Mouse (Mus musculus): ENCODE data around the gene Tldc1. TPM values are rescaled to one million over a fixed set of nuclear protein-coding genes. Genes with fewer than 3 reads are reported as not detected.

The Tldc1 gene
- polyA plus RNA-seq, 1 experiment from 2014 or later = 12.6 TPM

GRCm38 (mm10) chr8:119724596-119724995 is 53.6 kb downstream of the Tldc1 start:
- Histone ChIP-seq H3K4me1 (replicated peaks) (0 out of 2 replicates have a peak, but pooled peaks cover 2% of the 10 kb centered on the region), H3K9me3 (no peaks in the 10 kb centered on the region), H3K27ac (no peak overlapping the region), H3K4me3 (no peak overlapping the region), H3K36me3 (no peaks in the 10 kb centered on the region), H3K27me3 (ENCODE audit: insufficient read depth, poor library complexity, severe bottlenecking) (peaks cover 3% of the 10 kb centered on the region; the same call in 1 of the 2 replicates)
- 85% methylated on average over 6 of the region's 6 CpGs for WGBS
- DNase-seq (ENCODE audit: low spot score) = no peak

DNA sequence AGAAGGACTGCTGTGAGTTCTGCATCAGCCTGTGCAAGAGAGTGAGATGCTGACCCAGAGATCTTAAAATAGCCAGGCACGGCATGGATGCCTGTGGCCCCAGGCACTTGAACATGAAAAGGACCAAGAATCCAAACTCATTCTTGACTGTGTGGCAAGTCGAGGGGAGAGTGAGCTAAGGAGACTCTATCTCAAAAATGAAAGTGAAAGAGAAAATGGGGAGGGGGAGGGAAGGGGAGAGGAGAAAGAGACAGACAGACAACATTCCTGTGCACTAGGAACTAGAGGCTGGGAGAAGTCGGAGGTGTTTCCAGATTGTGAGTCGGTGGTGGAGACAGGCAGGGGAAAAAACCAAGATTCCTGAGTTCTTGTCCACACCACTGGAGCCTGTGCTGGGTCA is 54.5 kb downstream of the Tldc1 start:
- Histone ChIP-seq H3K36me3 (no peaks in the 10 kb centered on the region), H3K27ac (no peak overlapping the region), H3K4me1 (replicated peaks) (0 out of 2 replicates have a peak, but pooled peaks cover 6% of the 10 kb centered on the region), H3K27me3 (ENCODE audit: insufficient read depth, poor library complexity, severe bottlenecking) (peaks cover 3% of the 10 kb centered on the region; the same call in 1 of the 2 replicates), H3K9me3 (no peaks in the 10 kb centered on the region), H3K4me3 (no peak overlapping the region)
- WGBS = 74% methylated on average over 4 of the region's 4 CpGs
- no peak for DNase-seq (ENCODE audit: low spot score)

- DNase-seq (ENCODE audit: low spot score) = no peak
- WGBS = 60% methylated on average over 6 of the region's 6 CpGs
- Histone ChIP-seq H3K36me3 (no peaks in the 10 kb centered on the region), H3K27me3 (ENCODE audit: insufficient read depth, poor library complexity, severe bottlenecking) (peaks cover 3% of the 10 kb centered on the region; the same call in 1 of the 2 replicates), H3K27ac (no peak overlapping the region), H3K4me3 (no peak overlapping the region), H3K9me3 (no peaks in the 10 kb centered on the region), H3K4me1 (replicated peaks) (peaks cover 9% of the 10 kb centered on the region; the same call in 1 of the 2 replicates)
Measured at GRCm38 (mm10) chr8:119722348-119722747, 55.9 kb downstream of the Tldc1 start.

DNA sequence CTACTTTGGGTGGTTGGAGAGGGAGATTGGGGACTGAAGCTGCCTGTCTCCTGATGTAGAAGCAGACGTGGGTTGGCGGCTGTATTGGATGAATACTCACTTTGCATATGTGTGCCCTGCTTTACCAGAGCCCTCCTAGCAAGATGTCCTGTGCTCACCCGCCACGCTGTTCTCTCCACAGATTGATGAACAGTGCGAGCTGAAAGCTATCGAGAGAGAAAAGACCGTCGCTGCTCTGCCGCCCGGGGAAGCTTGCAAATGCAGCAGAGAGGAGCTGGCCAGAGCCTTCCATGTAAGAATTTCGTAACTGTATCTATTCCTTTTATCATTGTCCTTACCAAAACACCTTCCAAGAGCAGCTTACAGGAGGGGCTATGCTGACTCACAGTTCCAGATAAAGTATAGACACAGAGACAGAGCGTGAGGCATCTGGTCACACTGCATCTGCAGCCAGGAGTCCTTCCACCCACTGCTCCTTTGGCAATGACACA is 59.2 kb downstream of the Tldc1 start:
- WGBS = 72% methylated on average over 12 of the region's 12 CpGs
- no peak overlapping the region for H3K27ac ChIP-seq
- no peaks in the 10 kb centered on the region for H3K36me3 ChIP-seq
- H3K27me3 ChIP-seq (ENCODE audit: insufficient read depth, poor library complexity, severe bottlenecking) = peaks cover 6% of the 10 kb centered on the region; the same call in 1 of the 2 replicates
- H3K4me1 ChIP-seq (replicated peaks) = peaks cover 27% of the 10 kb centered on the region
- no peak overlapping the region for H3K4me3 ChIP-seq
- no peak for DNase-seq (ENCODE audit: low spot score)
- no peaks in the 10 kb centered on the region for H3K9me3 ChIP-seq

GRCm38 (mm10) chr8:119717765-119718164 is 60.5 kb downstream of the Tldc1 start:
- Histone ChIP-seq H3K4me3 (no peak overlapping the region), H3K36me3 (no peaks in the 10 kb centered on the region), H3K27ac (no peak overlapping the region), H3K9me3 (no peaks in the 10 kb centered on the region), H3K4me1 (replicated peaks) (peaks cover 27% of the 10 kb centered on the region), H3K27me3 (ENCODE audit: insufficient read depth, poor library complexity, severe bottlenecking) (peaks cover 6% of the 10 kb centered on the region; the same call in 1 of the 2 replicates)
- peak; percentile 33 for DNase-seq (ENCODE audit: low spot score)
- 61% methylated on average over 9 of the region's 9 CpGs for WGBS

DNA sequence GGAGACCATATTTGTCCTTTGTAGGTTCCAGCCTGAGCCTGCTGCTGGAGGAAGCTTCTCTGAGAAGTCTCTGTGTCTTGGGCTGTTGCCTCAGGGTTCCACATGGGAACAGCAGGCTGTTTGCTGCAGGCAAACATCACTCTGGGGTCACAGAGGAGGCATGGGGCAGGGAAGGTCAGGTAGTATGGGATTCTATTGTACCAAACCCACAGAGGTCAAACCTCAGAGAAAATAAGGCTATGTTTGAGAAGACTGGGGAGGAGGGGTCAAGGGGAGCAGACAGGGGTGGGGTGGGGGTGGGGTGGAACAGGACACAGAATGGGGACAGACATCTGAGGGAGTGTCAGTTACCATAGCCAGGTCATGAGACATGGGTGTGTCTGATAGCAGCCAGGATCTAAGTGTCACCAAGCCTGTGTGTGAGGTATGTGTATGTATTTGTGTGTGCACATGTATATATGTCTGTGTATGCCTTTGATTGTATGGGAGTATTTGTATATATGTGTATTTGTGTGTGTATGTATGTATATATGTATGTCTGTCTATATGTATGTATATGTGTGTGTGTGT is 61.4 kb downstream of the Tldc1 start:
- Histone ChIP-seq H3K27me3 (ENCODE audit: insufficient read depth, poor library complexity, severe bottlenecking) (peaks cover 6% of the 10 kb centered on the region; the same call in 1 of the 2 replicates), H3K4me3 (no peak overlapping the region), H3K27ac (no peak overlapping the region), H3K4me1 (replicated peaks) (peaks cover 27% of the 10 kb centered on the region), H3K9me3 (no peaks in the 10 kb centered on the region), H3K36me3 (no peaks in the 10 kb centered on the region)
- no peak for DNase-seq (ENCODE audit: low spot score)

DNA sequence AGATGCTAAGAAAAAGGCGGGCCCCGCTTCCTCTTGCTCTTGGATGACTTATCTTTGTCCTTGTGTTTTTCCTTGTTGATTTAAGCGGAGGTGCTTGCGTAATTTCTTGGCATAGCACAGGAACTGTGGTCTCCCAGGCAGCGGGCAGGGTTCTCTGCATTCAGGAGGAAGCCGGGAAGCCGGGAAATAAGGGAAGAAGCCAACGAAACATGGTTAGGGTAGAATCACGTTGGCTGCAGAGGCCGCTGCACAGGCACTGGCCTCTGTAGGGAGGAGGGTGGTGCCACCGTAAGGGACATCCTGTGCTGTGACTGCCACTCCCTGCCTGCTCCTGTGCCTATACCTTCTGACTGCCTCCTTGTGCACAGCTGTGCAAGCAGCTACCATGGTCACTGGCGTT is 63.0 kb downstream of the Tldc1 start:
- no peak for DNase-seq (ENCODE audit: low spot score)
- H3K27ac ChIP-seq = no peak overlapping the region
- WGBS = 80% methylated on average over 12 of the region's 12 CpGs

GRCm38 (mm10) chr8:119713421-119713820 is 64.8 kb downstream of the Tldc1 start:
- no peak for DNase-seq (ENCODE audit: low spot score)
- Histone ChIP-seq H3K36me3 (no peaks in the 10 kb centered on the region), H3K27me3 (ENCODE audit: insufficient read depth, poor library complexity, severe bottlenecking) (peaks cover 6% of the 10 kb centered on the region; the same call in 1 of the 2 replicates), H3K4me1 (replicated peaks) (peaks cover 39% of the 10 kb centered on the region), H3K4me3 (no peak overlapping the region), H3K9me3 (no peaks in the 10 kb centered on the region), H3K27ac (peak overlapping the region; percentile 16; the same call in 1 of the 2 replicates)
- WGBS = 81% methylated on average over 5 of the region's 5 CpGs

More for the DNA sequence above, 63.0 kb downstream of the Tldc1 start:
- no peaks in the 10 kb centered on the region for H3K9me3 ChIP-seq
- H3K4me1 ChIP-seq (replicated peaks) = peaks cover 27% of the 10 kb centered on the region
- no peak overlapping the region for H3K4me3 ChIP-seq
- H3K36me3 ChIP-seq = no peaks in the 10 kb centered on the region
- H3K27me3 ChIP-seq (ENCODE audit: insufficient read depth, poor library complexity, severe bottlenecking) = peaks cover 6% of the 10 kb centered on the region; the same call in 1 of the 2 replicates

- H3K27me3 ChIP-seq (ENCODE audit: insufficient read depth, poor library complexity, severe bottlenecking) = peaks cover 6% of the 10 kb centered on the region; the same call in 1 of the 2 replicates
- no peak overlapping the region for H3K27ac ChIP-seq
- 72% methylated on average over 6 of the region's 6 CpGs for WGBS
- no peak for DNase-seq (ENCODE audit: low spot score)
- no peaks in the 10 kb centered on the region for H3K36me3 ChIP-seq
- no peak overlapping the region for H3K4me3 ChIP-seq
- peaks cover 36% of the 10 kb centered on the region for H3K4me1 ChIP-seq (replicated peaks)
- H3K9me3 ChIP-seq = no peaks in the 10 kb centered on the region
Measured at GRCm38 (mm10) chr8:119712226-119712625, 66.0 kb downstream of the Tldc1 start.

Other genes with a start within 250 kb of the Tldc1 start
- 104 and 107 TPM in 2 replicates for gene Mbtps1, start 219.7 kb downstream of the Tldc1 start, polyA plus RNA-seq (2016; fragmentation: Nextera tagmentation; extraction: Ambion mirVana)
- gene Hsdl1, start 203.2 kb downstream of the Tldc1 start, polyA plus RNA-seq (2016; fragmentation: Nextera tagmentation; extraction: Ambion mirVana) = 65.1 and 78.0 TPM in 2 replicates
- 0.39 and 1.3 TPM in 2 replicates for gene Dnaaf1, start 203.2 kb downstream of the Tldc1 start, polyA plus RNA-seq (2016; fragmentation: Nextera tagmentation; extraction: Ambion mirVana)
- gene Taf1c, start 173.2 kb downstream of the Tldc1 start, polyA plus RNA-seq (2016; fragmentation: Nextera tagmentation; extraction: Ambion mirVana) = 16.8 and 17.4 TPM in 2 replicates
- 0.16 and 0.41 TPM in 2 replicates for gene Adad2, start 165.7 kb downstream of the Tldc1 start, polyA plus RNA-seq (2016; fragmentation: Nextera tagmentation; extraction: Ambion mirVana)
- gene Kcng4, start 142.7 kb downstream of the Tldc1 start, polyA plus RNA-seq (2016; fragmentation: Nextera tagmentation; extraction: Ambion mirVana) = 0.16 and 0.29 TPM in 2 replicates
- gene Wfdc1, start 112.1 kb downstream of the Tldc1 start, polyA plus RNA-seq (2016; fragmentation: Nextera tagmentation; extraction: Ambion mirVana) = 9.6 and 11.6 TPM in 2 replicates
- gene Atp2c2, start 78.4 kb downstream of the Tldc1 start, polyA plus RNA-seq (2016; fragmentation: Nextera tagmentation; extraction: Ambion mirVana) = 1.4 TPM in 2 replicates
- 273 and 545 TPM in 2 replicates for gene Cotl1, start 62.1 kb upstream of the Tldc1 start, polyA plus RNA-seq (2016; fragmentation: Nextera tagmentation; extraction: Ambion mirVana)
- 10.7 and 11.9 TPM in 2 replicates for gene Klhl36, start 83.8 kb upstream of the Tldc1 start, polyA plus RNA-seq (2016; fragmentation: Nextera tagmentation; extraction: Ambion mirVana)
- gene Usp10, start 131.9 kb upstream of the Tldc1 start, polyA plus RNA-seq (2016; fragmentation: Nextera tagmentation; extraction: Ambion mirVana) = 182 and 219 TPM in 2 replicates
- gene Gm20388, start 132.4 kb upstream of the Tldc1 start, polyA plus RNA-seq (2016; fragmentation: Nextera tagmentation; extraction: Ambion mirVana) = 1.7 and 3.2 TPM in 2 replicates
- gene Crispld2, start 214.0 kb upstream of the Tldc1 start, polyA plus RNA-seq (2016; fragmentation: Nextera tagmentation; extraction: Ambion mirVana) = 3.8 and 4.6 TPM in 2 replicates

Data from hindbrain, embryonic 10.5 days (tissue).